Mouse (Mus musculus): Measurements from ENCODE around the gene Gpr84.

Gene Gpr84

GRCm38 (mm10) chr15:103310365-103310910, at the start of gene Gpr84:
Gene Gpr84, minus strand, starts transcription at chr15:103310612.
- DNase-seq = no peak

DNA sequence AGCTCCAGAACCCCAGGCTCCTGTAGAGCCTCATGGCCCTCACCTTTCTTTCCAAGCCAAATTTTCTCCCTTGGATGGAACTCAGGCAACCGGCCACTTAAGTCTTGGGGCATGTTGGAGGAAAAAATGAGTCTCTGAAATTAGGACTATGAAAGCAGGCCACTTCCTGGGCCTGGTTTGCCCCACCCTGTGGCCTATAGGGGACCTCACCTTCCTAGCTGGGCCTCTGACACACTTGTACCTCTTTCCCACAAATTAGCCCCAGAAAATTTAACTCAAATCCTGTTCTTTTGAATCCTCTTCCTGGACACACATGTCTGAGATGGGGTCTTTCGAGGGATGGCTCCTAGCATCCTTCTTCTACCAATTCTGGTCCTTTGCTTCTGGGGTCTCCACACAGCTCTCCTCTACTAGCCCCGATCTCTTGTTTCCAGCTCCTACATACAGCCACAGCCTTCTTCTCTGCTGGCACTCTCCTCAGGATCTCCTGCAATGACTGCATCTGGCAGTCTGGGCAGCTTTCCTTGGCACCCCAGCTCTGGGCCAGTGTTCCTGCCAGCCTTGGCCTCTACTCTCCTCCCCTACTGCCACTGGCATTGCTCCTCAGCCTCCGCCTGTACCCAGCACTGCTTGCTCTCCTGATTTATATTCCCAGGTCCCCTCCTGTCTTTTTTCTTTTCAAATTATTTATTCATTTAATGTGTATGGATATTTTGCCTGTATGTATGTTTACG, 49.6 kb upstream of the Gpr84 start:
- DNase-seq = no peak

DNA sequence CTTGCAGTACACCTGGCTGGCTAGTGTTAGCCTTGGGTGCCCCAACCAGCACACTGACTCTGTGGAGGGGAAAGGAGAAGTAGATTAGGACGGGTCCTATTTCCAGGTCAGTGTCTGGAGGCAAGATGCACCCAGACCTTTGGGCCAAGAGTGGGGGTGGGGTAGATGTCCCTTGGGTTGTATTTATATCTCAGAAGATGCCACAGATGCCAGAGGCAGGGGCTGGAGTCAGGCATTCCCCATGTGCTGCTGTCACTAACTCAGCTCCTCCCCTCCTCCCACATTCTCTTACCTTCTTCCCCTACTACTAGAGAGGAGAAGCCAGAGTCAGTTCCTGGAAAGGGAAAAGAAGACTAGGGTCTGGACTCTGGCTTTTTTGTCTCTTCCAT, 48.7 kb upstream of the Gpr84 start:
- no peak for DNase-seq

- DNase-seq = peak; percentile 41
These were observed 48.1 kb upstream of the Gpr84 start for GRCm38 (mm10) chr15:103358278-103359121.

- no peak for DNase-seq
These were observed 47.4 kb upstream of the Gpr84 start for GRCm38 (mm10) chr15:103357817-103358216.

DNA sequence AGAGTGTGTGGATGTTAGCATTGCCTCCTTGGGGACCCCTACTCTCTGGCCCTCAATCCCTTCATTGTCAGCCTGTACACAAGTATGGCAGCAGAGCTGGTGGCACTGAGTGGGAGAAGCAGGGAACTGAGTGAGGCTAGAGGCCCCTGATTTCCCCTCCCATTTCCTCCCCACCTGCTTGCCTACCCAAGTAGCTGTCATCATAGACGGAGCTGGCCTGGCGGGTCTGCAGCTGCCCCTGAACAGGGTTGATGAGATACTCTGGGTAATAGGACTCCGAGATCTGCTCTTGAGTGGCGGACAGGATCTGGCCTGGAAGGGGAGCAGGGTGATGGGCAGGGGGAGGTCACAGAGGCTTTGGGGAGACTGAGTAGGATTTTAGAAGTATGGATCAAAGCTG, 45.7 kb upstream of the Gpr84 start:
- no peak for DNase-seq

DNA sequence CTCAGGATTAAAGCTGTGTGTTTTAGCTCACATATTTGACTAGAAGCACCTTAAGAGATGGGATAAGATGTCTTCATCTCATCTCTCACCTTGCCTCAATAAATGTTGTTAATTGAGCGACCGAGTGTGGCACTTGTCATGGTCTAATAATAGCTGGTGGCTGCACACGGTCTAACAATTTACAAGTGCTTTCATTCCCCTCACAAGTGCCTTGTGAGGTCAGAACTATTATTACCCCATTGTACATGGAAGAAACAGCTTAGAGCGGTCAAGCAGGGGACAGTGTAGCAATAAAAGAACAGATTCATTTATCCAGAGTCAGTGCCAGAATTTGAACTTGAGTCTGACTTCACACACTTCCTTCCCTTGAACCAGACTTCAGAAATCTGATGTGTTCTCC, 45.0 kb upstream of the Gpr84 start:
- DNase-seq = no peak

GRCm38 (mm10) chr15:103354690-103355089, 44.3 kb upstream of the Gpr84 start:
- DNase-seq = no peak

GRCm38 (mm10) chr15:103353511-103354256, 43.3 kb upstream of the Gpr84 start:
- no peak for DNase-seq

DNA sequence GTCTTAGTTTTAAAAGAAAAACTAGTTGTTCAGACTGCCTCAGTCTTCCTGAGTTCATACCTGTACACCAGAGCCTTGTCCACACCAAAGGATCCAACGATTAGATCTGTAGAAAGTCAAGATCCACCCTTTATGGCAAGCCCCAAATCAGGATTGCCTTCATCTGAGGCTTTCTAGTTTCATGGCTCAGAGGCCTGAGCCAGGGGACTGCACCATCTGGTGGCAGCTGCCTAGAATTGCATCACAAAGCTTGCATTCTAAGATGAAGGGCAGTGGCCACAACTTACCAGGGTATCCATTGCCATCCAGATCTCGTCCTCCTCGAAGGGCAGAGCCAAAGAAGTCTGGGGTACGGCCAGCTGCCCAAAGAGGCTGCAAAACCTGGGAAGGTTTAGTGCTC, 42.4 kb upstream of the Gpr84 start:
- peak; percentile 71 for DNase-seq

DNA sequence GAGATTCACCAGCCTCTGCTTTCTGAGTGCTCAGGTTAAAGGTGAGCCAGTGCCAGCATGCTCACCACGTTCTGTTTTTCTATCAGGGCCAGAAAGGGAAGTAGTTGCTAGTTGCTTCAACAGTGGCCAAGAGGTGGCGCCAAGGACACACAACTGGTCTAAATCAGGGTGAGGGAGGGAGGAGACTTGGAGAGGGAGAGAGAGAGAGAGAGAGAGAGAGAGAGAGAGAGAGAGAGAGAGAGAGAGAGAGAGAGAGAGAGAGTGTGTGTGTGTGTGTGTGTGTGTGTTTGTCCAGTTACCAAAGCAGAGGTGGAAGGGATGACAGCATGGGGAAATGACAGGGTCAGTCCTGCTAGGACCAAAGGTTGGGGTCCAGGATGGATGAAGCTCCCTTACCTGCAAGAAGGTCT, 36.9 kb upstream of the Gpr84 start:
- DNase-seq = peak; percentile 83

GRCm38 (mm10) chr15:103345789-103346188, 35.4 kb upstream of the Gpr84 start:
- no peak for DNase-seq

GRCm38 (mm10) chr15:103343556-103343955, 33.1 kb upstream of the Gpr84 start:
- DNase-seq = no peak

GRCm38 (mm10) chr15:103343008-103343407, 32.6 kb upstream of the Gpr84 start:
- no peak for DNase-seq

DNA sequence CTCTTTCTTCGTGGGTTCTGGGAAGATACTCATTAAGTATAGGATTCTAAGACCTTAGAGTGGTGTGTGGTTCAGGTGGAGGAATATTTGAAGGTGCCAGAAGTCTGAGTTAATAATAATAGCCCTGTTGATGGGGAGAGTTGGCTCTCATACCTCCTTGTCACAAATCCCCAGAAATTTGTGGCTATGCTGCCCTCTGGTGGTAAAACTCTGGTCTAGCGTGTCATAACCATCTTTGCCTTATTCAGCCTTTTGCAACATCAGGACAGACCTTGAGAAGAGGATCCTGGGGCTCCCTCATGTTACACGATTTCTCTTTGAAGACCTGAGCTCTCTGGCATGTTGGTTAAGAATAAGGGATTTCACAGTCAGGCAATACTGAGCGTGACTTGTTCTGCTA, 32.0 kb upstream of the Gpr84 start:
- DNase-seq = peak; percentile 81

- no peak for DNase-seq
These were observed 31.1 kb upstream of the Gpr84 start for GRCm38 (mm10) chr15:103341547-103341946.

DNA sequence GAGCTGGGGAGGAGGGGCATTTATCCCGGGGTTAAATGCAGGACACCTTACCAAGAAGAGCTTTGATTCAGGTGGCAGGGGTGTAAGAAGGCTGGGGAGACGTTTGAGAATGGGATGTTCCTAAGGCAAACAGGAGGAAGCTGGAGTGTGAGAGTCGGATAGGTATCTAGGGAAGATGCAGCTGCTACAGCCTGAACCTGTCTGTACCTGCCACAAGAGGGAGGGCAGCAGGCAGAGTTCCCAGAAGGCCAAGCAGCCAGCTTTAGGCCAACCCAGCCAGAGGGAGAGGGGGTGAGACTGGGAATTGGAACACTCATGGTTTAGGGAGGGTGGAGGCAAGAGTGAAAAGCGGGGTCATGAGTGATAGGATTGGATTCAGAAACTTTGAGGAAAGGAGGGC, 30.4 kb upstream of the Gpr84 start:
- no peak for DNase-seq

DNA sequence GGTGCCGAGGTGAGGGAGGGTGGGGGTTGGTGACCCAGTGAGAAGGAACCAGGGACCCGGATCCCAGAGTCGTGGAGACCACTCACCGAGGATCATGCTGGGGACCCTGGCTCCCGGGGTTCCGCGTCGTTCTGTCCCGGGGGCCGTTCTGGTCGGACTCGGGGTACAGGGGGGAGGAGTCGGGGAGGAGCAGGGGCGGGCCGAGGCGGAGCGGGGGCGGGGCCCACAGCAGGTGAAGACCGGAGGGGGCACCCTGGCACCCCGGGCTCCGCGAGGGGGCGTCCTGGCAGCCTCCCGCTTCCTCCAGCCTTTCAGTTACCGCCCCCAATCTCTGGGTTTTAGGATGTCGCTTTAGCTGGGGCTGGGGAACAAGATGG, 29.5 kb upstream of the Gpr84 start, which contains the start of gene Zfp385a:
TSS of gene Zfp385a (minus strand) at position 133 of the 377 bp plus-strand sequence.
- DNase-seq = peak; percentile 73

GRCm38 (mm10) chr15:103339166-103339960, 29.0 kb upstream of the Gpr84 start:
- DNase-seq = no peak

DNA sequence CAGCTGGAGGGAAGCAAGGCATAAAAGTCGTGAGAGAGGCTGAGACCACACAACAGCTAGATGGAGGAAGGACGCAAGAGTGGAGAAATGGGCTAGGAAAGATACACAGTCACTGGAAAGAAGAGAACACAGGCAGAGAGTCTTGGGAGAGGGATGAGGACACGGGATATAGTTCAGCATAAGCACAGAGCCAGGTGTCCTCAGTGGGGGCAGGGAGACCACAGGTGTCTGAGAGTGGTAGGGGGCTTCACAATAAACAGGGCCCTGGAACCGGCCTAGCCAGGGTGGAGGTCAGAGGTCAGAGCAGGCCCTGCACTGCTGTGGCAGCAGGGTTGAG, 28.4 kb upstream of the Gpr84 start:
- no peak for DNase-seq

GRCm38 (mm10) chr15:103336996-103337667, 26.7 kb upstream of the Gpr84 start:
- DNase-seq = no peak
